Mouse (Mus musculus) erythroblast, embryonic 14.5 days (primary cell): ENCODE measurements at regions not wholly inside any gene's neighbourhood (a gene's known extent, or its start where the extent isn't known, plus 50 kb on each side); places are given as distances from the start of the nearest gene placed in this dataset.

Experiments
- GATA1 ChIP-seq: IDR thresholded peaks from 2 replicates; pipeline ENCODE4 v1.6.1; 2012; ENCODE audit warnings: low read length, inconsistent platforms, mixed read lengths
- TAL1 ChIP-seq: IDR thresholded peaks from 3 replicates; pipeline ENCODE4 v1.6.1; 2012; ENCODE audit warnings: low read length, inconsistent platforms, mixed read lengths

GRCm38 (mm10) chr1:157632586-157632985, 126.1 kb downstream of the Sec16b start:
- no peak for TF ChIP-seq TAL1
- TF ChIP-seq GATA1 = no peak
